Mouse (Mus musculus): Measurements from ENCODE around the gene 4933405L10Rik.

Gene 4933405L10Rik

GRCm38 (mm10) chr8:105707498-105708403 lies at the start of gene 4933405L10Rik, which contains the start of gene Enkd1:
4933405L10Rik (plus strand) TSS chr8:105707655.
Enkd1 (minus strand) TSS chr8:105708210.
- in situ Hi-C loops (cut with MboI, MseI), result no loop called here

- in situ Hi-C loops (cut with MboI, MseI), result no loop called here
Measured at GRCm38 (mm10) chr8:105661167-105661566, 46.3 kb upstream of the 4933405L10Rik start.

DNA sequence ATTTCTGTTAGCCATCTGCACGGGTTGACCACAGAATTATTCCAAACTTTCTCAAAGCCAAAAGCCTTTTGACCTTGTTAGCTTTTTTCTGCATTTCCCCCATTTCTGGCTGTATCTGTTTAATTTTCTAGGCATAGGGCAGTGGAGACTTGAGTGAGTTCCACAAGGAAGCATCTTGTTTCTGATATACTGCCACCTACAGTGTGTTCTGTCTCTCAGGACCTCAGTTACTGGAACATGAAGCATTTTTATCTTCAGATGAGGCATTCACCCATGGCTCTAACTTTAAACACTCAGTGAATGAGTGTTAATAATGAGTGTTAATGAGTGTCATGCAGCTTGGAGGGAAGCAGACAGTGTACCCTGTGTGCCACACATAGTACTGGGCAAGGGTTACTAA lies 29.6 kb upstream of the 4933405L10Rik start:
- in situ Hi-C loops (cut with MboI, MseI), result no loop called here

DNA sequence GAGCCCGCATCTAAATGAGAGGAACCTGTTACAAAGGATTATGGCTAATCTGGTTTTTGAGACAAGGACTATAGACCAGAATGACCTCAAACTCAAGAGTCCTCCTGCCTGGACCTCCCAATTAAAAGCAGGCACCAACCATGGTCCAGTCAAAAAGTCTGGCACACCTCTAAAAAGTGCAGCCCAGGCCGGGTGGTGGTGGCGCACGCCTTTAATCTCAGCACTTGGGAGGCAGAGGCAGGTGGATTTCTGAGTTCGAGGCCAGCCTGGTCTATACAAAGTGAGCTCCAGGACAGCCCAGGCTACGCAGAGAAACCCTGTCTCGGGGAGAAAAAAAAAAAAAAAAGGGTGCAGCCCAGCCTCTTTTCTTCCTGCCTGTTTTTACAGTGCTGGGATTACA lies 22.1 kb upstream of the 4933405L10Rik start:
- in situ Hi-C loops (cut with MboI, MseI), result loop anchor here (5.0 kb wide), 1 partner anchor 68 kb away; no protein-coding TSS in a partner anchor

- in situ Hi-C loops (cut with MboI, MseI), result loop anchor here (5.0 kb wide), 1 partner anchor 69 kb away; no protein-coding TSS in a partner anchor
Measured at GRCm38 (mm10) chr8:105685796-105686308, 21.6 kb upstream of the 4933405L10Rik start, which contains the start of gene Carmil2. Carmil2 (plus strand) TSS chr8:105686274.

- in situ Hi-C loops (cut with MboI, MseI), result loop anchor here (5.0 kb wide), 1 partner anchor 69 kb away; no protein-coding TSS in a partner anchor
Measured at GRCm38 (mm10) chr8:105686551-105686950, 20.9 kb upstream of the 4933405L10Rik start.

- in situ Hi-C loops (cut with MboI, MseI), result loop anchor here (5.0 kb wide), 1 partner anchor 70 kb away; no protein-coding TSS in a partner anchor
Measured at GRCm38 (mm10) chr8:105687512-105687911, 19.9 kb upstream of the 4933405L10Rik start.

DNA sequence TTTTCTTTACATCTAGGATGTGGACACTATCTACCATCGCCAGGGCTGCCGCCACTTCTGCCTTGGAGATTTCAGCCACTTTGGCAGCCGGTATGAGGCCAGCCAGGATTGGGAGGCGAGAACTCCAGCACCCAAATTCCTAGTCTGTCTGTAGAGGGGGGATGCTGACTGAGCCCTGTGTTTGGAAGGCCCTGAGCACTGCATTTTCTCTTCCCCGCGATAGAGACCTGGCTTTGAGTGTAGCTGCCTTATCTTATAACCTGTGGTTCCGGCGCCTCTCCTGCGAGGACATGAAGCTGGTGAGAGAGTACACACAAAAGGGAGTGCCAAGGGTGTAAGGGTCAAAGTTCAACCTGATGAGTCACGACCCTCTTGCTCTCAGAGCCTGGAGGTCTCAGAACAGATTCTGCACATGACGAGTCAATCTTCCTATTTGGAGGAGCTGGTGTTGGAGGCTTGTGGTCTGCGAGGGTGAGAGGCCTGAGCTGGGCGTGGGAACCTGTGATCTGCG lies 19.2 kb upstream of the 4933405L10Rik start:
- in situ Hi-C loops (cut with MboI, MseI), result loop anchor here (5.0 kb wide), 1 partner anchor 71 kb away; no protein-coding TSS in a partner anchor

DNA sequence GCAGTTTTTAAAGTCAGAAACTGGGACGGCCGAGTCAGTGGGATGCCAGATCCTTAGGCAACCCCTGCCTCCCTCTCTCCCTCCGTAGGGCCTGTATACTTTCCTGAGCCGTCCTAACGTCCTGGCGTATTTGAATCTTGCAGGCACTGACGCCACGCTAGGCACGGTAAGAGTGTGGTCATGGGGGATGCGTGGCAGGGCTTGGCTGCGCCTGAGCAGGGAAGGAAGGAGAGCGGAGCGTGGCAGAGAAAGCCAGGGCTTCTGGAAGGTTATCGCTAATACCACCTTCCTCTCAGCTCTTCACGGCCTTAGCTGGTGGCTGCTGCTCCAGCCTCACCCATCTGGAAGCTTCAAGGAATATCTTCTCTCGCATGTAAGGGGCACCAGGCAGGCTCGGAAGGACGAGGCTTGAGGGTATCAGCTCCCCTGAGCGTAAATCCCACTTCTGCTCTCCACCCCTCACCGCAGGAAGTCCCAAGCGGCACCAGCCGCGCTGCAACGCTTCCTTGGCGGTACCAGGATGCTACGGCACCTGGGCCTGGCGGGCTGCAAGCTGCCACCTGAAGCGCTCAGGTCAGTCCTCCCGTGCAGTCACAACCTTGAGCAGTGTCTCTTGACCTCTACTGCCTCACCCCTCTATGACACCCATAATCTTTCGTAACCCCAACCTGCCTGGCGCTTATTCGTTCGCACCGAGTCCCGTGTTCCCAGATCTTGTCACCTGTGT lies 18.0 kb upstream of the 4933405L10Rik start:
- in situ Hi-C loops (cut with MboI, MseI), result loop anchor here (5.0 kb wide), 1 partner anchor 72 kb away; no protein-coding TSS in a partner anchor

- in situ Hi-C loops (cut with MboI, MseI), result loop anchor here (5.0 kb wide), 1 partner anchor 73 kb away; no protein-coding TSS in a partner anchor
Measured at GRCm38 (mm10) chr8:105689983-105690360, 17.5 kb upstream of the 4933405L10Rik start.

GRCm38 (mm10) chr8:105690978-105691377 lies 16.5 kb upstream of the 4933405L10Rik start:
- in situ Hi-C loops (cut with MboI, MseI), result no loop called here

- in situ Hi-C loops (cut with MboI, MseI), result no loop called here
Measured at GRCm38 (mm10) chr8:105692449-105693182, 14.8 kb upstream of the 4933405L10Rik start.

DNA sequence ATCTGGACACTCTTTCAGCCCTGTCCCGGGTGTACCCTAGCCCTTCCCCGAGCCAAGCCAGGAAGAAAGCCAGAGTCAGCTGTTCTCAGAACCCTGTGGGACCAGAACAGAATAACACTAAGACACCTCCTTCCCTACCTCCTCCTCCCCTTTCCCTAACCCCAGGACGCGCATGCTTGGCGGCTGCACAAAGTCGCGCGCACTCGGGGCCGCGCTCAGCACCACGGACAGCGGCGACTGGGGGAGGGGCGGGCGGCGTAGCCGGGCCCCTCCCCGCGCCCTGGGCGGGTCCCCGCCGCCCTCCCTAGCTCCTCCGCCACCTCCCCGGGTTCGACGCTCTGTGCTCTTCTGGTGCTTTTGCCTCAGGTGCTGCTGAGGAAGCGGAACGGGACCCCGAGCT lies 13.8 kb upstream of the 4933405L10Rik start:
- in situ Hi-C loops (cut with MboI, MseI), result no loop called here

DNA sequence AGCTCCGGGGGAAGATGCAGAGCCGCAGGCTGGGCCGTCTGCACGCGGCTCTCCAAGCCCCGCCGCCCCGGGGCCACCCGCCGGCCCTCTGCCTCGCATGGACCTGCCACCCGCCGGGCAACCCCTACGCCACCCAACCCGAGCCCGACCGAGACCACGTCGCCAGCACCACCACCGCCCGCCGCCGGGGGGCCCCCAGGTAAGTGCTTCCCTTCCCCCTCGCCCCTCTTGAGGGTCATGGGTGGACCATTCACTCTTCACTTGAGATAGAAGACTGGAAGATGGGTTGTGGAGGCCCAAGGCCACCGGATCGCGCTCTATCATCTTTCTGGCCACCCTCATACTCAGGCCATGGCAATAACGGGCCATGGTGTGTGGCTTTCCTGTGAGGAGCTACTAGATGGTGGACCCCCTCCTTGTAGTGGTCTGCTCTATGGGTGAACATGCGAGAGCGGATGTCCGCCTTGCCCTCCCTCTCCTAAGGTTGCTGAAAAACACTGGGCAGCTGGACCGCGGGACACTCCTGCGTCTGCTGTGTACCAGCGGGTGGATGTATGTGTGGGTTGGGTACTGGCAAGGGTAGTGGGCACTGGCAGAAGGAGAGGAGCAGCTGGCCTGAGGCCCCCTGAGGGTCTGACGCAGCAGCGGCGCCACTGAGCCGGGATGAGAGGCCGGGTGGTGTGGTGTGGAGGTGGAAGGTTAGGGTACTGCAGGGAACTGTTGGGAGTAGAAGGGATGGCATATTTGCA lies 13.2 kb upstream of the 4933405L10Rik start:
- in situ Hi-C loops (cut with MboI, MseI), result no loop called here

GRCm38 (mm10) chr8:105695080-105695780 lies 12.2 kb upstream of the 4933405L10Rik start:
- in situ Hi-C loops (cut with MboI, MseI), result no loop called here

- in situ Hi-C loops (cut with MboI, MseI), result no loop called here
Measured at GRCm38 (mm10) chr8:105697196-105697780, 10.2 kb upstream of the 4933405L10Rik start.

- in situ Hi-C loops (cut with MboI, MseI), result no loop called here
Measured at GRCm38 (mm10) chr8:105698734-105699133, 8.7 kb upstream of the 4933405L10Rik start.

DNA sequence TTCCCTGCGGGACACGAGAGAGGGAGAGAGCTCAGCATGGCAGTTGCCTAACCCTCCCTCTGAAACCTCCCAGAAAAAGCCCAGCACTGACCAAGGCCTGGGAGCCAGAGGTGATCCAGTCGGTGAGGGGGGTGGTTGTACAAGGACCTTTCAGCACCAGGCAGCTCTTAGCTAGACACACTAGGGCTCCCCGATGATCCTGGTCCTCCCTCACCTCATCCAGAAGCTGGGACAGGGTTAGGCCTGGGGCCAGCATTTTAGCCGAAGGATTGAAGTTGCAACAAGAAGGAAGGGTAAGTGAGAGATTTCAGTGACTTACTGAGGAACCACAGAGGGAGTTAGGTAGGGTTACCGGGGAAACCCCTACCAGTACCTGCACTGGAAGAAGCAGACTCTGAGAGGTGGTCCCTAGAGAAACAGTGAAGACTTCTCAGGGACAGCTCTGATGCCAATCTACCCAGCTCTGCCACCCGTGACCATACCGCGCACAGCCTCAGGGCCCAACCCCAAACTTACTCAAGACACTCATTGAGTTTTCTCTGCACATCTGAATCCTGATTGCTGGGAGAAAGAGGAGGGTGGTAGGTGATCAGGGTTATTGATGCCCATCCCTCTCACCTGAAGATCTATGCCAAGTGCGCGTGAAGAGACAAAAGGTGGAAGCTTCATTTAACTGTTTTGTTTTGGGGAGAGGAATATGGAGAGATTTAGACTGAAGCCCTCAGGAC lies 7.8 kb upstream of the 4933405L10Rik start:
- in situ Hi-C loops (cut with MboI, MseI), result no loop called here
